Mouse (Mus musculus) ES-E14 (cell line): Measurements from ENCODE around the gene Gm10577.

Source experiments
- CHD2 ChIP-seq: IDR thresholded peaks from 2 replicates; pipeline ENCODE4 v1.6.1; 2014; ENCODE audit warnings: mild to moderate bottlenecking, low read depth, low read length, inconsistent platforms
- HCFC1 ChIP-seq: IDR thresholded peaks from 2 replicates; pipeline ENCODE4 v1.6.1; 2012; ENCODE audit warnings: low read length, inconsistent platforms, borderline replicate concordance; ENCODE audit not compliant: insufficient read depth
- MAFK ChIP-seq: IDR thresholded peaks from 2 replicates; pipeline ENCODE4 v1.6.1; 2014; ENCODE audit warnings: mild to moderate bottlenecking, low read depth, low read length, inconsistent platforms; ENCODE audit not compliant: insufficient read depth
- ZNF384 ChIP-seq: IDR thresholded peaks from 2 replicates; pipeline ENCODE4 v1.6.1; 2012; ENCODE audit warnings: low read depth, low read length, inconsistent platforms

GRCm38 (mm10) chr4:101027852-101028411, 7.4 kb upstream of the Gm10577 start:
- TF ChIP-seq CHD2 (no peak), MAFK (no peak), HCFC1 (no peak), ZNF384 (no peak)
